Mouse (Mus musculus): ENCODE results near the gene Myh4. TPM values are rescaled to one million over a fixed set of nuclear protein-coding genes. Genes with fewer than 3 reads are reported as not detected.

Myh4 gene
- polyA plus RNA-seq (2015; fragmentation: Nextera tagmentation; extraction: Ambion mirVana), result not detected in 2 replicates

- H3K9ac ChIP-seq, result no peak within 1 kb of the TSS
- no peaks in the 10 kb centered on the region for H3K36me3 ChIP-seq
- no peak for ATAC-seq (replicated peaks; ENCODE audit: insufficient number of reproducible peaks, insufficient read depth, low FRiP score, low read depth)
- H3K4me1 ChIP-seq (replicated peaks), result no peaks in the 10 kb centered on the region
- no peak within 1 kb of the TSS for H3K4me2 ChIP-seq
- WGBS, result 78% methylated on average over 5 of the region's 5 CpGs
- H3K27me3 ChIP-seq, result no peaks in the 10 kb centered on the region
- no peaks in the 10 kb centered on the region for H3K9me3 ChIP-seq (replicated peaks)
- H3K4me3 ChIP-seq, result no peak within 1 kb of the TSS
- H3K27ac ChIP-seq, result no peak within 1 kb of the TSS
Observed at GRCm38 (mm10) chr11:67237481-67238079, at the start of gene Myh4. Myh4 (plus strand) TSS chr11:67238029.

- Histone ChIP-seq H3K4me1 (replicated peaks) (no peaks in the 10 kb centered on the region), H3K27me3 (no peaks in the 10 kb centered on the region), H3K36me3 (no peaks in the 10 kb centered on the region), H3K4me2 (no peak overlapping the region), H3K4me3 (no peak overlapping the region), H3K27ac (no peak overlapping the region), H3K9ac (no peak overlapping the region), H3K9me3 (replicated peaks) (no peaks in the 10 kb centered on the region)
- 72% methylated on average over 10 of the region's 10 CpGs for WGBS
- no peak for ATAC-seq (replicated peaks; ENCODE audit: insufficient number of reproducible peaks, insufficient read depth, low FRiP score, low read depth)
Observed at GRCm38 (mm10) chr11:67190316-67190715, 47.5 kb upstream of the Myh4 start.

- H3K4me1 ChIP-seq (replicated peaks), result no peaks in the 10 kb centered on the region
- no peaks in the 10 kb centered on the region for H3K9me3 ChIP-seq (replicated peaks)
- no peak overlapping the region for H3K9ac ChIP-seq
- H3K4me2 ChIP-seq, result no peak overlapping the region
- no peak overlapping the region for H3K4me3 ChIP-seq
- 77% methylated on average over 2 of the region's 2 CpGs for whole genome bisulfite sequencing
- no peak overlapping the region for H3K27ac ChIP-seq
- no peak for ATAC-seq (replicated peaks; ENCODE audit: insufficient number of reproducible peaks, insufficient read depth, low FRiP score, low read depth)
- no peaks in the 10 kb centered on the region for H3K36me3 ChIP-seq
- H3K27me3 ChIP-seq, result no peaks in the 10 kb centered on the region
Observed at GRCm38 (mm10) chr11:67190814-67191213, 47.0 kb upstream of the Myh4 start.

GRCm38 (mm10) chr11:67191496-67191895, 46.3 kb upstream of the Myh4 start:
- H3K27me3 ChIP-seq, result no peaks in the 10 kb centered on the region
- no peak overlapping the region for H3K4me2 ChIP-seq
- H3K9me3 ChIP-seq (replicated peaks), result no peaks in the 10 kb centered on the region
- H3K4me3 ChIP-seq, result no peak overlapping the region
- H3K27ac ChIP-seq, result no peak overlapping the region
- no peaks in the 10 kb centered on the region for H3K36me3 ChIP-seq
- 84% methylated on average over 14 of the region's 14 CpGs for WGBS
- ATAC-seq (replicated peaks; ENCODE audit: insufficient number of reproducible peaks, insufficient read depth, low FRiP score, low read depth), result no peak
- no peak overlapping the region for H3K9ac ChIP-seq
- H3K4me1 ChIP-seq (replicated peaks), result no peaks in the 10 kb centered on the region

GRCm38 (mm10) chr11:67199321-67199720, 38.5 kb upstream of the Myh4 start:
- Histone ChIP-seq H3K27me3 (no peaks in the 10 kb centered on the region), H3K4me3 (no peak overlapping the region), H3K4me2 (no peak overlapping the region), H3K4me1 (replicated peaks) (no peaks in the 10 kb centered on the region), H3K9ac (no peak overlapping the region), H3K36me3 (no peaks in the 10 kb centered on the region), H3K9me3 (replicated peaks) (no peaks in the 10 kb centered on the region), H3K27ac (no peak overlapping the region)
- 43% methylated on average over 1 of the region's 1 CpGs for WGBS
- ATAC-seq (replicated peaks; ENCODE audit: insufficient number of reproducible peaks, insufficient read depth, low FRiP score, low read depth), result no peak

GRCm38 (mm10) chr11:67199752-67200151, 38.1 kb upstream of the Myh4 start, which contains the start of gene Myh1:
Myh1 (plus strand) TSS chr11:67200052.
- 50% methylated on average over 4 of the region's 4 CpGs for WGBS
- no peak for ATAC-seq (replicated peaks; ENCODE audit: insufficient number of reproducible peaks, insufficient read depth, low FRiP score, low read depth)

GRCm38 (mm10) chr11:67204766-67205165, 33.1 kb upstream of the Myh4 start:
- ATAC-seq (replicated peaks; ENCODE audit: insufficient number of reproducible peaks, insufficient read depth, low FRiP score, low read depth), result no peak
- no peak overlapping the region for H3K27ac ChIP-seq
- H3K9me3 ChIP-seq (replicated peaks), result no peaks in the 10 kb centered on the region
- 63% methylated on average over 3 of the region's 3 CpGs for WGBS
- H3K36me3 ChIP-seq, result no peaks in the 10 kb centered on the region
- H3K4me3 ChIP-seq, result no peak overlapping the region
- H3K9ac ChIP-seq, result no peak overlapping the region
- H3K27me3 ChIP-seq, result no peaks in the 10 kb centered on the region
- no peaks in the 10 kb centered on the region for H3K4me1 ChIP-seq (replicated peaks)
- no peak overlapping the region for H3K4me2 ChIP-seq

More at GRCm38 (mm10) chr11:67199752-67200151, 38.1 kb upstream of the Myh4 start, which contains the start of gene Myh1:
- no peaks in the 10 kb centered on the region for H3K36me3 ChIP-seq
- no peak within 1 kb of the TSS for H3K27ac ChIP-seq
- no peaks in the 10 kb centered on the region for H3K27me3 ChIP-seq
- no peak within 1 kb of the TSS for H3K9ac ChIP-seq
- no peaks in the 10 kb centered on the region for H3K4me1 ChIP-seq (replicated peaks)
- no peak within 1 kb of the TSS for H3K4me3 ChIP-seq
- H3K4me2 ChIP-seq, result no peak within 1 kb of the TSS
- H3K9me3 ChIP-seq (replicated peaks), result no peaks in the 10 kb centered on the region

- WGBS, result 86% methylated on average over 8 of the region's 8 CpGs
- H3K9me3 ChIP-seq (replicated peaks), result no peaks in the 10 kb centered on the region
- no peaks in the 10 kb centered on the region for H3K27me3 ChIP-seq
- H3K36me3 ChIP-seq, result no peaks in the 10 kb centered on the region
- H3K9ac ChIP-seq, result no peak overlapping the region
- no peak for ATAC-seq (replicated peaks; ENCODE audit: insufficient number of reproducible peaks, insufficient read depth, low FRiP score, low read depth)
- H3K4me2 ChIP-seq, result no peak overlapping the region
- no peak overlapping the region for H3K27ac ChIP-seq
- H3K4me1 ChIP-seq (replicated peaks), result no peaks in the 10 kb centered on the region
- no peak overlapping the region for H3K4me3 ChIP-seq
Observed at GRCm38 (mm10) chr11:67221803-67222202, 16.0 kb upstream of the Myh4 start.

GRCm38 (mm10) chr11:67224466-67224865, 13.4 kb upstream of the Myh4 start:
- H3K9me3 ChIP-seq (replicated peaks), result no peaks in the 10 kb centered on the region
- no peaks in the 10 kb centered on the region for H3K36me3 ChIP-seq
- no peak overlapping the region for H3K9ac ChIP-seq
- H3K27me3 ChIP-seq, result no peaks in the 10 kb centered on the region
- 70% methylated on average over 3 of the region's 3 CpGs for WGBS
- no peak for ATAC-seq (replicated peaks; ENCODE audit: insufficient number of reproducible peaks, insufficient read depth, low FRiP score, low read depth)
- H3K4me1 ChIP-seq (replicated peaks), result no peaks in the 10 kb centered on the region
- no peak overlapping the region for H3K4me2 ChIP-seq
- no peak overlapping the region for H3K27ac ChIP-seq
- H3K4me3 ChIP-seq, result no peak overlapping the region

- Histone ChIP-seq H3K4me3 (no peak overlapping the region), H3K9ac (no peak overlapping the region), H3K36me3 (no peaks in the 10 kb centered on the region), H3K27ac (no peak overlapping the region), H3K4me1 (replicated peaks) (no peaks in the 10 kb centered on the region), H3K27me3 (no peaks in the 10 kb centered on the region), H3K4me2 (no peak overlapping the region), H3K9me3 (replicated peaks) (no peaks in the 10 kb centered on the region)
- no peak for ATAC-seq (replicated peaks; ENCODE audit: insufficient number of reproducible peaks, insufficient read depth, low FRiP score, low read depth)
- WGBS, result 71% methylated on average over 3 of the region's 3 CpGs
Observed at GRCm38 (mm10) chr11:67228731-67229130, 9.1 kb upstream of the Myh4 start.

- WGBS, result 65% methylated on average over 5 of the region's 5 CpGs
- Histone ChIP-seq H3K4me1 (replicated peaks) (no peaks in the 10 kb centered on the region), H3K27me3 (no peaks in the 10 kb centered on the region), H3K4me3 (no peak overlapping the region), H3K4me2 (no peak overlapping the region), H3K27ac (no peak overlapping the region), H3K9ac (no peak overlapping the region), H3K36me3 (no peaks in the 10 kb centered on the region), H3K9me3 (replicated peaks) (no peaks in the 10 kb centered on the region)
- ATAC-seq (replicated peaks; ENCODE audit: insufficient number of reproducible peaks, insufficient read depth, low FRiP score, low read depth), result no peak
Observed at GRCm38 (mm10) chr11:67229166-67229565, 8.7 kb upstream of the Myh4 start.

- H3K4me1 ChIP-seq (replicated peaks), result no peaks in the 10 kb centered on the region
- H3K9me3 ChIP-seq (replicated peaks), result no peaks in the 10 kb centered on the region
- no peaks in the 10 kb centered on the region for H3K36me3 ChIP-seq
- WGBS, result 70% methylated on average over 2 of the region's 2 CpGs
- H3K4me2 ChIP-seq, result no peak overlapping the region
- ATAC-seq (replicated peaks; ENCODE audit: insufficient number of reproducible peaks, insufficient read depth, low FRiP score, low read depth), result no peak
- no peak overlapping the region for H3K27ac ChIP-seq
- no peak overlapping the region for H3K9ac ChIP-seq
- H3K4me3 ChIP-seq, result no peak overlapping the region
- no peaks in the 10 kb centered on the region for H3K27me3 ChIP-seq
Observed at GRCm38 (mm10) chr11:67229946-67230345, 7.9 kb upstream of the Myh4 start.
